Mouse (Mus musculus) kidney, embryonic 14.5 days (tissue): Measurements from ENCODE around the gene Olfr160. TPM values are rescaled to one million over a fixed set of nuclear protein-coding genes. Genes with fewer than 3 reads are reported as not detected.

Experiments used
- ATAC-seq: fragments of 200-750 bp; cut with Nextera tagmentation; 2 replicates; pipeline ENCODE4 v1.8.0; 2017; ENCODE audit warnings: moderate number of reproducible peaks, mild to moderate bottlenecking, moderate TSS enrichment, moderate library complexity; ENCODE audit not compliant: low FRiP score, low TSS enrichment
- H3K27ac ChIP-seq: fragments of 300-500 bp; sonication (generic); 2 replicates; pipeline ENCODE4 v1.5.1; 2014; ENCODE audit warnings: low read depth, mild to moderate bottlenecking, low read length, moderate library complexity, mixed read lengths
- H3K27me3 ChIP-seq: fragments of 300-500 bp; sonication (generic); 2 replicates; pipeline ENCODE4 v1.6.1; 2014; ENCODE audit warnings: mild to moderate bottlenecking, low read length; ENCODE audit not compliant: control insufficient read depth, insufficient read depth
- H3K36me3 ChIP-seq: fragments of 300-500 bp; sonication (generic); 2 replicates; pipeline ENCODE4 v1.6.1; 2014; ENCODE audit warnings: low read length, mixed read lengths; ENCODE audit not compliant: control insufficient read depth, insufficient read depth
- H3K4me1 ChIP-seq: fragments of 300-500 bp; sonication (generic); 2 replicates; pipeline ENCODE4 v1.6.1; 2014; ENCODE audit warnings: low read length, mixed read lengths; ENCODE audit not compliant: control insufficient read depth, insufficient read depth
- H3K4me2 ChIP-seq: fragments of 300-500 bp; sonication (generic); replicated peaks from 2 replicates; pipeline ENCODE4 v1.6.1; 2014; ENCODE audit warnings: low read depth, mild to moderate bottlenecking, low read length
- H3K4me3 ChIP-seq: fragments of 300-500 bp; sonication (generic); 2 replicates; pipeline ENCODE4 v1.5.1; 2014; ENCODE audit warnings: mild to moderate bottlenecking, low read length
- H3K9ac ChIP-seq: fragments of 300-500 bp; sonication (generic); 2 replicates; pipeline ENCODE4 v1.6.1; 2014; ENCODE audit warnings: low read depth, mild to moderate bottlenecking, low read length, moderate library complexity
- H3K9me3 ChIP-seq: fragments of 300-500 bp; sonication (generic); 2 replicates; pipeline ENCODE4 v1.6.1; 2016; ENCODE audit warnings: low read length; ENCODE audit not compliant: control insufficient read depth
- WGBS: fragments of 180-500 bp; shearing (Covaris S2); extraction: QIAGEN DNeasy Blood & Tissue Kit; methylation state at CpG from one replicate; pipeline ENCODE4 v1.1.7; 2014; 5-methylcytosine and 5-hydroxymethylcytosine counted together
- polyA plus RNA-seq: library from polyadenylated mRNA; unstranded; fragments of >200 nt; fragmentation: Nextera tagmentation; extraction: Ambion mirVana; gene quantifications from 2 replicates; pipeline ENCODE4 v1.2.1, GENCODE M21; 2014

Gene Olfr160
- not detected in 2 replicates for polyA plus RNA-seq

GRCm38 (mm10) chr9:37716150-37716549, at the start of gene Olfr160:
Gene Olfr160 (minus strand): TSS chr9:37716250.
- no peak for ATAC-seq
- no peak within 1 kb of the TSS for H3K27ac ChIP-seq
- 80% methylated on average over 1 of the region's 1 CpGs for WGBS

GRCm38 (mm10) chr9:37762541-37762940, 46.5 kb upstream of the Olfr160 start:
- 47% methylated on average over 2 of the region's 2 CpGs for WGBS
- H3K27ac ChIP-seq = no peak overlapping the region
- no peaks in the 10 kb centered on the region for H3K27me3 ChIP-seq
- no peak overlapping the region for H3K4me2 ChIP-seq
- H3K4me1 ChIP-seq = no peaks in the 10 kb centered on the region
- no peaks in the 10 kb centered on the region for H3K36me3 ChIP-seq
- no peaks in the 10 kb centered on the region for H3K9me3 ChIP-seq
- H3K4me3 ChIP-seq = no peak overlapping the region
- no peak for ATAC-seq
- H3K9ac ChIP-seq = no peak overlapping the region

More at GRCm38 (mm10) chr9:37716150-37716549, at the start of gene Olfr160:
- Histone ChIP-seq H3K9ac (no peak within 1 kb of the TSS), H3K36me3 (no peaks in the 10 kb centered on the region), H3K4me1 (no peaks in the 10 kb centered on the region), H3K4me3 (no peak within 1 kb of the TSS), H3K4me2 (no peak within 1 kb of the TSS), H3K9me3 (no peaks in the 10 kb centered on the region), H3K27me3 (no peaks in the 10 kb centered on the region)

GRCm38 (mm10) chr9:37761728-37762127, 45.7 kb upstream of the Olfr160 start:
- Histone ChIP-seq H3K9ac (no peak overlapping the region), H3K27me3 (no peaks in the 10 kb centered on the region), H3K27ac (no peak overlapping the region), H3K4me1 (no peaks in the 10 kb centered on the region), H3K4me2 (no peak overlapping the region), H3K36me3 (no peaks in the 10 kb centered on the region), H3K4me3 (no peak overlapping the region), H3K9me3 (no peaks in the 10 kb centered on the region)
- ATAC-seq = no peak
- WGBS = 83% methylated on average over 2 of the region's 2 CpGs

- no peaks in the 10 kb centered on the region for H3K27me3 ChIP-seq
- WGBS = 72% methylated on average over 4 of the region's 4 CpGs
- no peak overlapping the region for H3K4me3 ChIP-seq
- no peaks in the 10 kb centered on the region for H3K36me3 ChIP-seq
- H3K4me1 ChIP-seq = no peaks in the 10 kb centered on the region
- ATAC-seq = no peak
- H3K9ac ChIP-seq = no peak overlapping the region
- H3K9me3 ChIP-seq = no peaks in the 10 kb centered on the region
- H3K27ac ChIP-seq = no peak overlapping the region
- no peak overlapping the region for H3K4me2 ChIP-seq
Measured at GRCm38 (mm10) chr9:37752006-37752405, 36.0 kb upstream of the Olfr160 start.

- H3K27ac ChIP-seq = no peak overlapping the region
- WGBS = 77% methylated on average over 2 of the region's 2 CpGs
- H3K4me2 ChIP-seq = no peak overlapping the region
- H3K4me1 ChIP-seq = no peaks in the 10 kb centered on the region
- H3K9ac ChIP-seq = no peak overlapping the region
- no peaks in the 10 kb centered on the region for H3K9me3 ChIP-seq
- no peak for ATAC-seq
- no peak overlapping the region for H3K4me3 ChIP-seq
- no peaks in the 10 kb centered on the region for H3K36me3 ChIP-seq
- H3K27me3 ChIP-seq = no peaks in the 10 kb centered on the region
Measured at GRCm38 (mm10) chr9:37751467-37751866, 35.4 kb upstream of the Olfr160 start.

- WGBS = 44% methylated on average over 7 of the region's 7 CpGs
- no peak overlapping the region for H3K9ac ChIP-seq
- H3K27me3 ChIP-seq = no peaks in the 10 kb centered on the region
- no peak overlapping the region for H3K27ac ChIP-seq
- ATAC-seq = 0 out of 2 replicates have a peak, but pooled peaks have one; percentile 24
- no peaks in the 10 kb centered on the region for H3K9me3 ChIP-seq
- no peak overlapping the region for H3K4me3 ChIP-seq
- H3K4me2 ChIP-seq = no peak overlapping the region
- no peaks in the 10 kb centered on the region for H3K36me3 ChIP-seq
- no peaks in the 10 kb centered on the region for H3K4me1 ChIP-seq
Measured at GRCm38 (mm10) chr9:37750319-37751075, 34.4 kb upstream of the Olfr160 start.

- no peaks in the 10 kb centered on the region for H3K4me1 ChIP-seq
- no peaks in the 10 kb centered on the region for H3K27me3 ChIP-seq
- no peaks in the 10 kb centered on the region for H3K9me3 ChIP-seq
- H3K36me3 ChIP-seq = no peaks in the 10 kb centered on the region
- ATAC-seq = no peak
- no peak within 1 kb of the TSS for H3K4me3 ChIP-seq
- H3K27ac ChIP-seq = no peak within 1 kb of the TSS
- H3K9ac ChIP-seq = no peak within 1 kb of the TSS
- no peak within 1 kb of the TSS for H3K4me2 ChIP-seq
Measured at GRCm38 (mm10) chr9:37744806-37745205, 28.8 kb upstream of the Olfr160 start, which contains the start of gene Olfr874. Gene Olfr874 (plus strand): TSS chr9:37745106.

GRCm38 (mm10) chr9:37734310-37734709, 18.3 kb upstream of the Olfr160 start:
- H3K27me3 ChIP-seq = no peaks in the 10 kb centered on the region
- 96% methylated on average over 1 of the region's 1 CpGs for WGBS
- no peak overlapping the region for H3K4me2 ChIP-seq
- H3K9me3 ChIP-seq = no peaks in the 10 kb centered on the region
- H3K36me3 ChIP-seq = no peaks in the 10 kb centered on the region
- H3K4me3 ChIP-seq = no peak overlapping the region
- no peaks in the 10 kb centered on the region for H3K4me1 ChIP-seq
- H3K9ac ChIP-seq = no peak overlapping the region
- ATAC-seq = no peak
- no peak overlapping the region for H3K27ac ChIP-seq

- no peak for ATAC-seq
Measured at GRCm38 (mm10) chr9:37689970-37690686, 25.9 kb downstream of the Olfr160 start.

More at GRCm38 (mm10) chr9:37689970-37690686, 25.9 kb downstream of the Olfr160 start:
- 57% methylated on average over 5 of the region's 5 CpGs for WGBS
- H3K4me2 ChIP-seq = no peak overlapping the region
- no peaks in the 10 kb centered on the region for H3K27me3 ChIP-seq
- H3K27ac ChIP-seq = no peak overlapping the region
- H3K4me3 ChIP-seq = no peak overlapping the region
- no peak overlapping the region for H3K9ac ChIP-seq
- H3K9me3 ChIP-seq = no peaks in the 10 kb centered on the region
- H3K4me1 ChIP-seq = no peaks in the 10 kb centered on the region
- no peaks in the 10 kb centered on the region for H3K36me3 ChIP-seq
